Mouse (Mus musculus) left cerebral cortex, adult 8-10 months (tissue): Measurements from ENCODE around the gene Stam. TPM values are rescaled to one million over a fixed set of nuclear protein-coding genes. Genes with fewer than 3 reads are reported as not detected.
"Not testable (repeated sequence)": the region's sequence is repeated elsewhere in the genome, so short reads cannot be mapped to it uniquely, and the experiment has no call there.

Source experiments
- DNase-seq, 2 experiments: peaks; one replicate each; pipeline ENCODE4 v3.0.0; 2022; ENCODE audit warnings: low spot score in 2 of 2
- total RNA-seq, 4 experiments: library from RNA; stranded (reverse); gene quantifications; 2 replicates each; pipeline ENCODE4 v1.2.4; 2022

The Stam gene
- 10 to 100 TPM; 86.1 to 97.0 (median 91.2) TPM for total RNA-seq

DNA sequence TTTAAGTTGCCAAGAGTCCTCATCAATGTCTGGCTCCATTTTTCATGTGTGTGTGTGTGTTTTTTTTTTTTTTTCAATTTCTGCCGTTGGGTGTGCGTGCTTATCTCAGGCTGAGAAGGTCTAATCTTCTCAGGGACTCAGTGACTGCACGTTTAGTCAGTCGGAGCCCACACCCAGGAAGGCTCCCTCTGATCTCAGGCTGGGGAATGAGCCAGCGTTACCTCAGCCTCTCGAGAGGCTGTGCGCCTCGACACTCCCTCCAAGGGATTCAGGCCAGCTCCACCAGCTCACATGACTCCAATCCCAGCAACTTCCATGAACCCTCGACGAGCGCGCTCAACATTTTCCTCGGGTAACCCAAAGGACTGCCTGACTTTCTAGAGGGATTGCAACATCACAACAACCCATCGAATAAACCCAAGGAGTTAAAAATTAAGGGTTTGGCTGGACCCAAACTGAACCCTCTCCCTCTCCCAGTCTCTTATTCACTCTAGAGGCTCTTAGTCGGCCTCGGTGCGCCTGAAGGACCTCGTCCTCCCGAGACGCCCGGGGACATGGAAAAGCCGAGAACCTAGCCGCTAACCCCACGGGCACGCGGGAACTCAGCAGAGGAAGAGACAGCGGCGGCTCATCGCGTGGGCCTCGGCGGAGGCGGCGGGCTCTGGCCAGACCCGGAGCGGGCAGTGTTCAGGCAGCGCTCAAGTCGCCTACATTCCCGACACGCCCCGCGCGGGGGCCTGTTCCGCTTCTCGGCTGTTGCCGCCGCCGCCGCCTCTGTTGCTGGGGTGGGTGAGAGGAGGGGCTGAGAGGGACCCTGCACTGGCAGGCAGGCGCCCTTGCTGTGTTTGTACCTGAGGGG is at the start of gene Stam:
Gene Stam (plus strand): TSS at position 737 of the 859 bp plus-strand sequence.
- DNase-seq = peak; percentile 87

DNA sequence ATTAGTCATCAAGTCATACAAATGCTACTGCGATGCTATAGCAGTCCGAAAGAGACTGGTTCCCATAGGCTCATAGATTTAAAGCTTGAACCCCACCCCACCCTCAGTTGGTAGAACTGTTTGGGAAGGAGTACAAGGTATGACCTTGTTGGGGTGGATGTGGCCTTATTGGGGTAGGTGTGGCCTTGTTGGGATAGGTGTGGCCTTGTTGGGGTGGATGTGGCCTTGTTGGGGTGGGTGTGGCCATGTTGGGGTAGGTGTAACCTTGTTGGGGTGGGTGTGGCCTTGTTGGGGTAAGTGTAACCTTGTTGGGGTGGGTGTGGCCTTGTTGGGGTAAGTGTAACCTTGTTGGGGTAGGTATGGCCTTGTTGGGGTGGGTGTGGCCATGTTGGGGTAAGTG is 32.6 kb upstream of the Stam start:
- DNase-seq = no peak

DNA sequence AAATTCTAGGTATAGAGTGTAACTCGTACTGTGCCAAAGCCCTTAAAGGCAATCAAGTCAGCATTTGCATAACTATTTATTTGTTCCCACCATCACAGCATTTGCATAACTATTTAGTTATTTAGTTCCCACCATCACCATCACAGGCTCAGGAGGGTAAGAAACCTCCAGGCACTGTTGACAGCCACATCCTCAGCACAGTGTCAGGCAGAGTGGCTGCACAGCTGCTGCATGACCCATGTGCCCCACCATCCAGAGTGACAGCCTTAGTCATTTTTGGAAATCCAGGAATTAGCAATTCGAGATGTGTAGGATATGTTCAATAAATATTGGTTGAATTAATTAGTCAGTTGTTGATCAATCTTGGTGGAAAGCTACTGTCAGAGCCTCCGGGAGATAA is 30.9 kb upstream of the Stam start:
- no peak for DNase-seq

DNA sequence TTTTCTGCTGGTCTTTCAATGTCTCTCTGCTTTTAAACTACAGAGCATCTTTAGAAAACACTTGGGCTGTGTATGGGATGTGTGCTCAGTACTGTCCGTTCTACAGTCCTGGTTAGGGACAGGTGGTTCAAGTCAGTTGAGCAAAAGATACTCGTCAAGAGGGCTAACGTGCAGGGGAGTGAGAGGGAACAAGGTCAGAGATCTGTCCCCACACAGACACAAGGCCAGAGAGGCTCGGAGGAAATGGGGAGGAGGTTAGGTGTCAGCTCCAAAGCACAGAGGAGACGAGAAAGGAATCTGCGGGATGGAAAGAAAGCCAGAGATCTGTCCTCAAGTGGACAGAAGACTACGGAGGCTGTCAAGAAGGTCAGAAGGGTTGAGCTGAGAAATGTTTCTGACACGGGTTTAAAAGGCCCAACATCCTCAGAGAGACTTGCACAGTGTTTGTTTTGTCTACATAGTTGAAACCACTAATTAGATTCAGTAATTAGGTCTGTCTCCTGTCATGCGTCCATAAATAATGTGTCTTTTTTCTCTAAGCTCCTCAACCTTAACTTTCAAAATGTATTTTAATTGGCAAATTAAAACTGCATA is 30.2 kb upstream of the Stam start:
- DNase-seq = no peak

DNA sequence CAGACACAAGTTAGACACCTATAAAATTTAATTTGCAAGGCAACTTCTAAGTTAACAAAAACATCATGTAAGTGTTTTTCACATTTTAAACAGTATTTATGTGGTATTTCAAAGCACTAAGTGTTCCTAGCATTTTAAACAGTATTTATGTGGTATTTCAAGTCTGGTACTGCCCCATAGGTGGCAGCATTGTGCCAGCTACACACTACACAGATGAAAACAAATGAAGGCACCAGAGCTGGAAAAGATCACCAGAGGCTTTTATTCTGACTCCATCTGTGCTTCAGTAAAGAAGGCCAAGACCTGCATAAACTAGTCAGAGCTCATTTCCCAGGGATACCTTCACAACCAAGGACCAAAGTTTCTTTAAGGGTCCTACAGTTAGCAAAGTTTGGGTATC is 25.5 kb upstream of the Stam start:
- DNase-seq = peak in 1 of 2 experiments; percentile 61

DNA sequence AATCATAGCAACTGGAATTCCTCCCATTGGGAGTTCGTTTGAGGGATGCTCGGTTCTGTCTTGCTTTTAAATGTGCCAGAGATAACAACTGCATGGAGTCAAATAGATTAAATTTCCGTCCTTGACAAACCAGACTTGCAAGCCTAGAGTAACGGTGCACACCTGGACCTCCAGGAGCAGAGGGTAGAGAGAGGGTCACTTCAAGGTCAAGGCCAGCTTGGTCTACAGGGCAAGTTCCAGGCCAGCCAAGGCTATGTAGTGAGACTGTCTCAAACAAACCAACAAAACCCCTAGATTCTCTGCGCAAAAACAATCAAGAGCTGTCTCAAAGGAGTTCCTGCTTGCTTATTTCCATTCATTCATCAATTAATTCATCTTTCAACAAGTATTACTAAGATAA is 25.1 kb upstream of the Stam start:
- no peak for DNase-seq

DNA sequence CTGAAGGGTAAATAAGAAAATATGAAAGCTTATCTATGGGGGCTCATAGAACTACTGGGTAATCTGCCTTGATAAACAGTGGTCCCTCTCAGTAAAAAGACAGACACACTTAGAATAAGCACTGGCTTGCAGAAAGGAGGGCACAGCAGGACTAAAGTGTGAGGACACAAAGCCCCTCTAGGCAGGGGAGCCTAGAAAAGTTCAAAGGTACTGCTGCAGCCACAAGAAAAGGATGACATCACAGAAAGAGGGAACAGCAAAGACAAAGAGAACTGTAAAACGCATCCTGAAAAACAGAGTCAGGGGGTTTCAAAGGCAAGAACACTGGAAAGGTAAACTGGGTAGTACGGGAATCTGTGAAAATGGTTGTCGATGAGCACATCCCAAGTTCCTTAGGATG is 20.3 kb upstream of the Stam start:
- DNase-seq = no peak

DNA sequence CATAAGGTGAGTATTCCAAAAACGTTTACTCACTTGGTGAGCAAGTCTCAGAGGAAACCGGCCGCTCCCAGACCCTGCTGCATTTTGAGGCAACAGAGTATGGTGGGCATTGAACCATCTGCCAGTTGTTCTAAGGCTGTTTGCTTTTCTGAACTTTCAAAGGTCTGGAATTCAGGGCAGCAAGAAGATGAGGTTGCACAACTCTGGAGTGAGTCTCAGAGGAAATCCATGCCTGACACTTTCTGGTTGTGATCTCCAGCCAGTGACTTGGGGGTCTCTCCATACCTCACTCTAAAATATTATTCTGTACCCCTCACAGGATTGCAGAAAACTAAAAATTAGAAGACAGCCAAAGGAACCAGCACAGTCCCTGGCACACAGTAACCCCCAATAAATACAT is 19.7 kb upstream of the Stam start:
- no peak for DNase-seq

DNA sequence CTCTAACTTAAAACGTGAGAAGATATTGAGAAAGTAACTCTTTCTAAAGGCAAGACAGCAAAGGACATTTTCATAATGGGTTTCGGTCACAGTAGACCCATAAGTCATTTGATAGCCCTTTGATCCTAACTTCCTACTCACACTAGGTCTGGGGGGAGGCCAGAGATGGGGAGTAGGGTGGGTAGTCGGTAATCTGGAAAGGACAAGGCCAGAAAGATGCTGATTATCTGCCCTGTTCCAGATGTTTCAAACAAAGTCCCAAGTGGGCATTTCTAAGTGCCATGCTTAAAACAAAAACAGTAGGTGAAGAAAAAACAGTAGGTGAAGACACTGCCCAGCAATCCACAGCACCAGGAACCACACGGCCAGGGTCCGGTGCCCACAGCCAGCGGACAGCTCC is 19.2 kb upstream of the Stam start:
- no peak for DNase-seq

DNA sequence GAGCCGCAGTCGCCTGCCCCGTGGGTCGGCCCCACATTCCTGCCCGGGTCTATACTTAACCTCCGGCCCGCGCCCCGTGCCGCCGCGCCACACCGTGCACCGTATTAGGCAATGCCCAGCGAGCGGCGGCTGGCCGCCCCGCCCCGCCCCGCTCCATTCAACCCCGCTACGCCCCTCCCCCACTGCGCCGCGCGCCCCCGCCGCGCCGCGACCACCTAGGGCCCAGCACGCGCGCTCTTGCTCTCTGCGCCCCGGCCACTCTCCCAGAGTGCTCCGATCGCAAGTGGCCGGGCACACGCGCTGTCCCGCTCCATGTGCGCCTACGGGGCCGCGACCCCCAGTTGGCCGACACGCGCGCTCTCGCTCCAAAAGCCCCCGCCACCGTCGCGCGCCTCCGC is 18.7 kb upstream of the Stam start:
- DNase-seq = peak in 1 of 2 experiments; percentile 42

DNA sequence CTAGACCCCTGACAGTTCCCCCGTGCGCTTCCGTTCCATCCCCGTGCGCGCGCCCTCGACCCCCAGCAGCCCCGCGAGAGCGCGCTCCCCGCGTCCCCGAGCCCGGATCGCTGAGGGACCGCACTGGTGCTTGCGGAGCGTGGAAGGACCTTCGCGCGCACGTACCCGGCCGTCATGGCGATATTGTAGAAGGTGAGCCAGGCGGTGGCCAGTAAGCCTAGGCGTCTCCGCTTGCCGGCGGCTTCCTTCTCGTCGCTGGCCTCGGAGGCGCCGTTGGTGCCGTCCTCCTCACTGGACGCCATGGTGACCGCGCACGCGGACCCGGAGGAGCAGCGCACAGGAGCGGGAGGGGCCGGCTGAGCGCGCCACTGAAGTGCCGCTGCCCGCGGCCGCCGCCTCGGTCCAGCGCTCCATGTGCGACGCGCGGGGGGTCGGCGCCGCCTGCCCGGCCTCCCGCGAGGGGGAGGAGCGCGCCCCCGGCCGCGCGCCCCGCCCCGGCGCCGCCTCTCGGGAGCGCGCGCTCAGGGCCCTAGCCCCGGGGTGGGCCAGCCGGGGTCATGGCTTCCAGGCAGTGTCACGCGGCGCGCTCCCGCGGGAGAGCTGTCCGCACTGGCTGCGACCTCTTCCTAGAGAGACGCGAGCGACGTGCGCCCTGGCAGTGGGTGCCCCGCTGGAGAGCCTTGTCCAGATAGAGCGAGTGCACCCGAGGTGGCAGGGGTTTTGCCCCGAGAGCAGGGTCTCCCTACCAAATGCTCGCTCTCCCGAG is 18.1 kb upstream of the Stam start, which contains the start of gene Hacd1:
Gene Hacd1 (minus strand): TSS at position 570 of the 766 bp plus-strand sequence.
- peak; percentile 61 to 75 for DNase-seq

DNA sequence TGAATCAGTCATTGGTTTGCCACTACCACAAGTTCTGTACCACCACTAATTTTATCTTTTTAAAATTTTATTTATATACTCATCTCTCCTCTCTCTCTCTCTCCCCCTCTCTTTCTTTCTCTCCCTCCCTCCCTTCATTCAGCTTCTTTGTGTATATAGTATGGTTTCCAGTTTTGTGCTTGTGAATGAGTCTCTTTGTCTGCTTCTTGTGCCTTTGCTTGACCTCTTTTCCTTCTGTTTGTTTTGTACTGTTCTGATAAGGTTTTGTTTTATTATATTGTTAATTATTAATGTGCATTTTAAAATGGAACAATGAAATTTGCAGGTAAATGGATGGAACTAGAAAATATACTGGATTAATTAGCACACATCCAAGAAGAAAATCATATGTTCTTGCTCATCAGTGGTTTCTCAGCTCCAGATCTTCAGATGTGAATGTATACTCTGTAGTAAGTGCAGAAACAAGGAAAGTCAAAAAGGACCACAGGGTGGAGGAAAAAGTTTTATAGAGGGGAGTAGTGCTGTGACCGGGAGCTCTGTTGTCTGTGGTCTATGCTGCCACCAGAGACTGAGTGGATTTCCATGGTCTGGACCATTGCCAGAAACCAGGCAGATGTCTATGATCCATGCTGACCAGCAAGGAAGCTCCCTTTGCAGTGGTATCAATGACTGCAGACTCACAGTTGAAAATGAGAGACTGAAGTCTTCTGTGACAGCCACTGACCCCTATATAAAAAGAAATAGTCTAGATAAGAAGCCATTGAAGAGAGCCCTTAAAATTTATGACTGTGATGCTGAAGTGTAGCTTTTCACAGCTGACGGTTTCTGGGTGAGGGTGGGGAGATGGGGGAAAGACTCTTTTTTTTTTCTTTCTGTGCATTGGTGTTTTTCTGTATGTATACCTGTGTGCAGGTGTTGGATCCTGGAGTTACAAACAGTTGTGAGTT is 7.9 kb upstream of the Stam start:
- no peak for DNase-seq

DNA sequence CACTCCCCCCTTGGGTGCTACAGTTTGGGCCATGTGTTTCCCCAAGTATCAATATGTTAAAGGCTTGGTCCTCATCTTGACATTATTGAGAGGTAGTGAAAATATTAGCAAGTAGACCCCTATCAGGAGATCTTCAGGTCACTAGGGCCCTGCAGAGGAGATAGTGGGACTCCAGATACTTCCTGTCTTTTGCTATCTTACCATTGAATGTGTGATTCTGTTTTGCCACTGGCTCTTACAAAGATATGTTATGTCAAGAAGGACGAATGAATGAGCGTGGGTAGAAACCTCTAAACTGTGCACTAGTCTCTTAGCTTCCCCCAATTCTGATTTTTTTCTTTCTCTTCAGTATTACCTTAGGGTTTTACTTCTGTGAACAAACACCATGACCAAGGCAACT is 4.9 kb upstream of the Stam start:
- DNase-seq = no peak

DNA sequence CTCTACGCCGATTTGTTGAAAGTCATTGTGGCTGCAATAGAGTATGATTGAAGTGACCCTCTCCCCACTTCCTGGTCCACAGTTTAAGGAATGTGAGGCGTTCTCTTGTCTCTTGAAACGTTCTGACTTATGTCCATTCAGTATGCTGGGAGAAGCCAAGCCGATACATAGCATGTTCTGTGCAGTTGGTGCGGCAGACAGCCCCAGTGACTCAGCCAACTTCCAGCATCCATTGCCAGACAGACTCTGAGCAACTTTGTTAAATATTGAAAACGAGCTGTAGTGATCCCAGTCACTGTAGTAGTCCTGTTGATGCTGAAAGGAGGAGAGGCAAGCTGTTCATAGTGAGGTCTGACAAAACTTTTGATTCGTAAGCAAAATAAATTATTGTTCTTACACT is 3.4 kb upstream of the Stam start:
- DNase-seq = no peak

DNA sequence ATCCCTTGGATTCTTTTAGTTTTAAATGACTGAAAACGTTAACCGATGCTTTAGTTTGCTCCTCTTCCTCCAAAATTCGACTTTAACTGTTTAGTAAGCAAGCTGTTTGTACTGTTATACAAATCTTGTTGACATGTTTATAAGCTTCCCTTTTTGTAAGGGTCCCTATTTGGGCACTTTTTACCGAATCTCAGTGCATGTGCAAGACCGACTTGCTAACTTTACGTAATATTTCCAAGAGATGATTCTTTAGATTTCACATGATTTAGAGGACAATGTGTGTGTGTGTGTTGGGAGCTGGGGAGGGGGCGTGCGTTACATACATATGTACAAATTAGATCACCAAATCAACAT is 913 bp upstream of the Stam start:
- DNase-seq = no peak

DNA sequence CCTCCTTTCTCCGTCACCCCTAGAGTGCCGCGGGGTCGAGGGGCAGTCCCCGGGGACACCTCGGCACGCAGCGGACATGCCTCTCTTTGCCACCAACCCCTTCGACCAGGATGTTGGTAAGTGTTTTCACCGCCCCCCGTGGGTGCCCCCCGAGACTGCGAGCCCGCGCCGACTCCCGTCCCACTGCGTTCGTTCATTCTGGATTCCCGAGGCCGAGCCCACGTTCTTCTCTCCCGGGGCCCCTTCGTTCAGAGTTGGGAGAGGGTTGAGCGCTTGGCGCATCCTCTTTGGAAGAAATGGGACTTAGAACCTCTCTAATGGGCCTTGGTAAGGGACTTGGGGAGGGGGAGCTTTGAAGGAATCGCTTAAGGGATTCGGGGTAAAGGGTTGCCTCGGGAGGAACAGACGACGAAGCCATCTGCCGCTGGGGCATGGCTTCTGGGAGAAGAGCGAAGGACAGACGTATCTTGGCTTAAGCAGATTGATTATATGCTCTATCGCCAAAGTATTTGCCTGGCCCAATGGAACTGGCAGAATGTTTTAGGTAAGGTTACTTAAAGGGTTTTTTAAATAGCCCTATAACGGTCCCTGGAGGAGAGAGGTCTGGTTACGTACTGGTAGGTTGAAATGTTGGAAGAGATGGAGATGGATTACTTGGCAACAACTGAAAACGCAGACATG is 463 bp downstream of the Stam start:
- DNase-seq = no peak

DNA sequence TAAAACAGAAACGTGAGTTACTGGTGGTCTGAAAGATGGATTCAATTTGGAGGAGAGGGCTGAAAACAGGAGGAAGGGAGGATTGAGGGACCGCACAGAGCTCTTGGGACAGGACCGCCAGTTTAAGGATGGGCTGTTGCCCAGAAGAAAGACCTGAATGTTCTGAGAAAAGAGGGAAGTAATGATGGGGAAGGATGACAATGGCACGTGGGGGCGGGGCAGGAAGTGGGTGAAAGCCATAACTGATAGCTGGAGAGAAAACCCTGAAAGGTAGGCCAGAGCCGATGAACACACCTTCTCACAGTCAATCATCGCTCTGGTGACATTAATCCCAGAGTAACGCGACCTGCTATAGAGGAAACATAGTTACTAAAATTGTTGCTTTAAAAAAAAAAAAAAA is 4.6 kb downstream of the Stam start:
- not testable (repeated sequence) for DNase-seq

DNA sequence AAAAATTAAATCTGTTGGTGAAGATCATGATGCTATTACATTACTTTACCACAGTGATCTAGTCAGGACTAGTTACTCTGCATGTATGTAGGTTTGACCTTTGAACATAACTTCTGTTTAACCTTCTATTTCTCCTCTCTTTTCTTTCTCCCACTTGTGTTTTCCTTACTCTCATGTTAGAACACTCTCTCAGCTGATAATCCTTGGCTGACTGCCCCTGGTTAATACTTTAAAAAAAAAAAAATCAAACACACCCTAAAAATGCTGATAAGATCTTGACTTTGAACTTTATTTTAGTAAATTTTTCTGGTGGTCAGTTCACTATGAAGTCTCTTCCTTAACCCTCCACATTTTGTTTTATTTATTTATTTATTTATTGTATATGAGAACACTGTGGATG is 26.6 kb downstream of the Stam start:
- DNase-seq = no peak

DNA sequence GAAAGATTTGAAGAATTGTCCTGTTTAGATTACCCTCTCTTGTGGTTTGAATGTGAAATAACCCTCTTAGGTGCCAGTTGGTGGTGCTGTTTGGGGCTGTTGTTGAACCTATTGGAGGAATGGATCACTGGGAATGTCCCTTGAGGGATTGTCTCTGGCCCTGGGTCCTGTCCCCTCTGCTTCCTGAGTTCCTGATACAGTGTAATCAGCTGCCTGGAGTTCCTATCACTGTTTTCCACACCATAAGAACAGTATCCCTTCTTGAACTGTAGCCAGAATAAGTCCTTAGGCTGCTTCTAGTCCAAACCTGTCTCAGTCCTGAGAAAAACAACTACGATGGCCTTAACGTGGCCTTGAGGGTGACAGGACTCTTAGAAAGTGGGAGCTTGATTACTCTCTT is 28.7 kb downstream of the Stam start:
- DNase-seq = no peak

DNA sequence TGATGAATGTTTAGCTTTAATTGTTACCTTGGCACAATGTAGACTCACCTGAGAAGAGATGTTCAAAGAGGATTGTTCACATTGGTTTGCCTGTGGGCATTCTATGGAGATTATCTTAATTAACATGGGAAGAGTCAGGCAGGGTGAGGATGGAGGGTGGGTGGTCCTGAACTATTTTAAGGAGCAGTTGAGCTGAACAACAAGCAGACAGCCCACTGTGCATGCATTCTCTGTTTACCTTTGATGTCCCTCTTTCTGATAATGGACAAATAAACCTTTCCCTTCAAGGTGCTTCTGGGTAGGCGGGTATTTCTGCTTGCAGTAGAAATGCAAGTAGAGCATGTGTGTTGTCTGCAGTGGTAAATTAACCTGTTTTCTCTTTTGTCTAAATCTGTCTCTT is 30.0 kb downstream of the Stam start:
- DNase-seq = no peak

DNA sequence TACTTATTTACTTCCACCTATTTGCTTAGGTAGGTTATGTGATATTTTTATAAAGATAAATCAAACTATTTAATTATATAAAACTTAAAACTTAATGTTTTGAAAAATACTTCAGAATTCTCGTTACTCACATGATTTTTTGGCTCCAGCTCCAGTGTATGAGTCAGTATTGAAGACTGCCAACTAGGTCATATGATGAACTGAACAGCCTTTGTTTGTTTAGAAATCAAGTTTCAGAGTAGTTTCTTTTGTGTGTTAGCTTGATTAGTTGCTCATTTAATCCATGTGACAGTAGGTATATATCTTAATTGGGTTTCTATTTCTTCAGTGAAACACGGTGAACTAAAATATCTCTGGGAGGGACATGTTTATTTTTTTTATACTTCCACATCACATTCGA is 33.8 kb downstream of the Stam start:
- no peak for DNase-seq
